28 mouse cellular contexts compared by ENCODE assay signal in genomic region chr2:150855186-150855585, GRCm38 (mm10). TPM values are rescaled to one million over a fixed set of nuclear protein-coding genes. Genes with fewer than 3 reads are reported as not detected.
A peak's percentile ranks its signal among the peaks of the same experiment; 100 is the strongest.
DNase-seq lines count a peak whose midpoint lies in the region; ATAC-seq lines count a peak whose summit lies in the region.
"Had no signal": no experiment of that assay in that cellular context is flagged by ENCODE, and none has a peak within 500 bp of the region (broad histone marks: within the 10 kb centered on the region; RNA-seq: fewer than 3 reads in every experiment).

No protein-coding gene starts in this region.

- H3K4me2 ChIP-seq in hindbrain, embryonic 12.5 days (replicated peaks), result no peak overlapping the region
- H3K4me2 ChIP-seq in midbrain, embryonic 12.5 days (replicated peaks), result no peak overlapping the region
- H3K4me2 ChIP-seq in midbrain, embryonic 14.5 days (ENCODE audit: low read length), result no peak overlapping the region
- H3K4me2 ChIP-seq in midbrain, embryonic 15.5 days, result no peak overlapping the region
- H3K4me2 ChIP-seq: embryonic facial prominence, embryonic 13.5 days; heart, embryonic 11.5 days; limb, embryonic 12.5 days; liver, embryonic 11.5 days; lung, embryonic 15.5 days; neural tube, embryonic 13.5 days had no signal

- DNase-seq in embryo, embryonic 10 days (ENCODE audit: low spot score), result peak; percentile 2
- no peak for DNase-seq in embryo, embryonic 11 days
- DNase-seq in hindbrain, embryonic 10.5 days (ENCODE audit: low spot score), result no peak
- no peak for DNase-seq in midbrain, embryonic 14.5 days
- no peak for DNase-seq in adrenal gland, postnatal 10 days
- DNase-seq: adrenal gland, adult 2 months; cerebellum, adult 2 months; cerebellum, postnatal 14 days; gastrocnemius, postnatal 14 days; heart, postnatal 36 days; kidney, adult 11 months; kidney, postnatal 14 days; layer of hippocampus, adult 9-11 months; thymus, adult 18-20 months; thymus, postnatal 25 days had no signal

- H3K27me3 ChIP-seq in hindbrain, embryonic 12.5 days, result no peaks in the 10 kb centered on the region
- H3K27me3 ChIP-seq in hindbrain, embryonic 10.5 days (ENCODE audit: insufficient read depth, poor library complexity, severe bottlenecking), result no peaks in the 10 kb centered on the region
- H3K27me3 ChIP-seq in midbrain, embryonic 12.5 days, result no peaks in the 10 kb centered on the region
- H3K27me3 ChIP-seq in midbrain, embryonic 14.5 days (ENCODE audit: control insufficient read depth, insufficient read depth, low read length), result no peaks in the 10 kb centered on the region
- H3K27me3 ChIP-seq in midbrain, embryonic 15.5 days (replicated peaks), result no peaks in the 10 kb centered on the region
- H3K27me3 ChIP-seq: CH12.LX; embryonic facial prominence, embryonic 13.5 days; limb, embryonic 12.5 days; lung, embryonic 15.5 days; neural tube, embryonic 13.5 days had no signal

- no peak overlapping the region for H3K4me3 ChIP-seq in hindbrain, embryonic 12.5 days
- H3K4me3 ChIP-seq in hindbrain, embryonic 10.5 days, result no peak overlapping the region
- H3K4me3 ChIP-seq in midbrain, embryonic 12.5 days, result no peak overlapping the region
- H3K4me3 ChIP-seq in midbrain, embryonic 14.5 days (replicated peaks; ENCODE audit: low read depth, low read length), result no peak overlapping the region
- no peak overlapping the region for H3K4me3 ChIP-seq in midbrain, embryonic 15.5 days
- H3K4me3 ChIP-seq: embryonic facial prominence, embryonic 13.5 days; forebrain, embryonic 10.5 days; limb, embryonic 12.5 days; lung, embryonic 15.5 days; neural tube, embryonic 13.5 days had no signal

- H3K4me1 ChIP-seq in hindbrain, embryonic 12.5 days, result no peaks in the 10 kb centered on the region
- no peaks in the 10 kb centered on the region; the same call in 1 of the 2 replicates for H3K4me1 ChIP-seq in hindbrain, embryonic 10.5 days (replicated peaks)
- H3K4me1 ChIP-seq in midbrain, embryonic 12.5 days, result peaks cover 7% of the 10 kb centered on the region; the same call in 1 of the 2 replicates
- H3K4me1 ChIP-seq in midbrain, embryonic 14.5 days (ENCODE audit: control insufficient read depth, insufficient read depth, low read length), result no peaks in the 10 kb centered on the region
- H3K4me1 ChIP-seq in midbrain, embryonic 15.5 days, result 0 out of 2 replicates have a peak, but pooled peaks cover 4% of the 10 kb centered on the region
- H3K4me1 ChIP-seq: embryonic facial prominence, embryonic 13.5 days; limb, embryonic 12.5 days; lung, embryonic 15.5 days had no signal

- H3K36me3 ChIP-seq in hindbrain, embryonic 12.5 days, result no peaks in the 10 kb centered on the region
- peaks cover 3% of the 10 kb centered on the region; the same call in 1 of the 2 replicates for H3K36me3 ChIP-seq in hindbrain, embryonic 10.5 days
- H3K36me3 ChIP-seq in midbrain, embryonic 12.5 days, result 0 out of 2 replicates have a peak, but pooled peaks cover 4% of the 10 kb centered on the region
- H3K36me3 ChIP-seq in midbrain, embryonic 14.5 days (ENCODE audit: control insufficient read depth, insufficient read depth, low read length), result no peaks in the 10 kb centered on the region
- no peaks in the 10 kb centered on the region for H3K36me3 ChIP-seq in midbrain, embryonic 15.5 days (replicated peaks)
- H3K36me3 ChIP-seq: lung, embryonic 15.5 days had no signal

- ATAC-seq in hindbrain, embryonic 12.5 days (ENCODE audit: low FRiP score), result 0 out of 2 replicates have a peak, but pooled peaks have one; percentile 19
- no peak for ATAC-seq in midbrain, embryonic 12.5 days (ENCODE audit: low FRiP score, low read depth)
- ATAC-seq in midbrain, embryonic 14.5 days (ENCODE audit: low FRiP score, low TSS enrichment), result no peak
- ATAC-seq in midbrain, embryonic 15.5 days (replicated peaks), result no peak
- ATAC-seq: activated CD4-positive, CD25-positive, alpha-beta regulatory T cell, adult 4 months; inflammation-experienced regulatory T-cells, adult 6 months had no signal

- no peak overlapping the region for H3K9ac ChIP-seq in hindbrain, embryonic 12.5 days
- peak overlapping the region; percentile 24; the same call in 1 of the 2 replicates for H3K9ac ChIP-seq in midbrain, embryonic 12.5 days (replicated peaks)
- no peak overlapping the region for H3K9ac ChIP-seq in midbrain, embryonic 14.5 days (replicated peaks; ENCODE audit: low read length)
- no peak overlapping the region for H3K9ac ChIP-seq in midbrain, embryonic 15.5 days
- H3K9ac ChIP-seq: embryonic facial prominence, embryonic 13.5 days; limb, embryonic 12.5 days; lung, embryonic 15.5 days; neural tube, embryonic 13.5 days had no signal

- no peak overlapping the region for H3K27ac ChIP-seq in hindbrain, embryonic 12.5 days
- H3K27ac ChIP-seq in hindbrain, embryonic 10.5 days, result no peak overlapping the region
- H3K27ac ChIP-seq in midbrain, embryonic 12.5 days (replicated peaks), result no peak overlapping the region
- no peak overlapping the region for H3K27ac ChIP-seq in midbrain, embryonic 14.5 days (replicated peaks; ENCODE audit: low read depth, low read length)
- H3K27ac ChIP-seq in midbrain, embryonic 15.5 days, result 0 out of 2 replicates have a peak overlapping the region, but pooled peaks have one; percentile 1
- H3K27ac ChIP-seq: embryonic facial prominence, embryonic 13.5 days; forebrain, embryonic 10.5 days; limb, embryonic 12.5 days; lung, embryonic 15.5 days; neural tube, embryonic 13.5 days had no signal

- no peaks in the 10 kb centered on the region for H3K9me3 ChIP-seq in hindbrain, embryonic 12.5 days (replicated peaks)
- H3K9me3 ChIP-seq in hindbrain, embryonic 10.5 days, result no peaks in the 10 kb centered on the region
- no peaks in the 10 kb centered on the region for H3K9me3 ChIP-seq in midbrain, embryonic 12.5 days
- no peaks in the 10 kb centered on the region for H3K9me3 ChIP-seq in midbrain, embryonic 14.5 days (ENCODE audit: control insufficient read depth, low read length)
- H3K9me3 ChIP-seq in midbrain, embryonic 15.5 days, result no peaks in the 10 kb centered on the region
- H3K9me3 ChIP-seq: embryonic facial prominence, embryonic 13.5 days; forebrain, embryonic 10.5 days; limb, embryonic 12.5 days; lung, embryonic 15.5 days; neural tube, embryonic 13.5 days had no signal

RNA-seq across cellular contexts. Expression of gene Abhd12, which starts 49.4 kb away (rescaled TPM):
- 70.0 and 74.1 TPM in 2 replicates for polyA plus RNA-seq in hindbrain, embryonic 12.5 days (2016; fragmentation: Nextera tagmentation; extraction: Ambion mirVana)
- polyA plus RNA-seq in hindbrain, embryonic 10.5 days (2016; fragmentation: Nextera tagmentation; extraction: Ambion mirVana), result 52.4 and 55.4 TPM in 2 replicates
- 59.5 and 65.5 TPM in 2 replicates for polyA plus RNA-seq in midbrain, embryonic 12.5 days (2016; fragmentation: Nextera tagmentation; extraction: Ambion mirVana)
- 102 and 105 TPM in 2 replicates for polyA plus RNA-seq in midbrain, embryonic 14.5 days (2014; fragmentation: Nextera tagmentation; extraction: Ambion mirVana)
- 120 and 127 TPM in 2 replicates for polyA plus RNA-seq in midbrain, embryonic 15.5 days (2015; fragmentation: Nextera tagmentation; extraction: Ambion mirVana)
- total RNA-seq in adrenal gland, postnatal 10 days (2021), result 10 to 100 TPM; 55.6 to 58.2 TPM

RNA-seq across cellular contexts. Expression of gene Gins1, which starts 50.0 kb away (rescaled TPM):
- polyA plus RNA-seq in hindbrain, embryonic 12.5 days (2016; fragmentation: Nextera tagmentation; extraction: Ambion mirVana), result 36.5 and 37.5 TPM in 2 replicates
- polyA plus RNA-seq in hindbrain, embryonic 10.5 days (2016; fragmentation: Nextera tagmentation; extraction: Ambion mirVana), result 67.5 and 69.8 TPM in 2 replicates
- 50.4 and 54.5 TPM in 2 replicates for polyA plus RNA-seq in midbrain, embryonic 12.5 days (2016; fragmentation: Nextera tagmentation; extraction: Ambion mirVana)
- polyA plus RNA-seq in midbrain, embryonic 14.5 days (2014; fragmentation: Nextera tagmentation; extraction: Ambion mirVana), result 19.2 and 21.3 TPM in 2 replicates
- polyA plus RNA-seq in midbrain, embryonic 15.5 days (2015; fragmentation: Nextera tagmentation; extraction: Ambion mirVana), result 15.0 TPM in 2 replicates
- 10 to 100 TPM in 1 of 2 experiments, 1 to 10 TPM in 1; 5.8 to 10.8 TPM for total RNA-seq in adrenal gland, postnatal 10 days (2021)
